19 mouse cellular contexts compared by ENCODE assay signal in the genomic region with DNA sequence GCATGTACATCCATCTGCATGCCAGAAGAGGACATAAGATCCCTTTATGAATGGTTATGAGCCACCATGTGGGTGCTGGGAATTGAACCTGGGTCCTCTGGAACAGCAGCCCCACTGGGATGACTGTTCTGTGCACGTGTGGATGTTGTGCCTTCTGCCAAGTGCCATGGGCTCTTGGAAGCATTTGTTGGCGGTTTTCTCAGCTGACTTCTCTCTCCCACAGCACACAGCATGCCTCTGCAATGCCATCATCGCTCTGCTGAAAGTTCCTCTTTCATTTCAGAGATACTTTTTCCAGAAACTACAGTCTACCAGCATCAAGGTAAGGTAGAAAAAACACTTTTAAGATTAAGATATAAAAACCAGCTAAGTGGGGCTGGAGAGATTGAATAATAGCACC.
"Had no signal": no experiment of that assay in that cellular context is flagged by ENCODE, and none has a peak within 500 bp of the region (broad histone marks: within the 10 kb centered on the region; RNA-seq: fewer than 3 reads in every experiment).

No protein-coding gene starts in this region.

- H3K27ac ChIP-seq: kidney, postnatal 0 days; layer of hippocampus, adult 2 months; liver, embryonic 13.5 days; midbrain, embryonic 10.5 days; midbrain, embryonic 13.5 days; neural tube, embryonic 13.5 days; stomach, embryonic 15.5 days had no signal

- H3K27me3 ChIP-seq: liver, embryonic 13.5 days; megakaryocyte, embryonic 14.5 days; midbrain, embryonic 13.5 days; neural tube, embryonic 13.5 days; stomach, embryonic 15.5 days had no signal

- H3K4me3 ChIP-seq: layer of hippocampus, adult 2 months; liver, embryonic 13.5 days; megakaryocyte, embryonic 14.5 days; midbrain, embryonic 10.5 days; midbrain, embryonic 13.5 days; myocyte; neural tube, embryonic 13.5 days; stomach, embryonic 15.5 days had no signal

- H3K9ac ChIP-seq: liver, embryonic 13.5 days; midbrain, embryonic 13.5 days; neural tube, embryonic 13.5 days; stomach, embryonic 15.5 days had no signal

- DNase-seq: kidney, postnatal 25 days; layer of hippocampus, adult 9-11 months; liver, embryonic 13.5 days; lung, adult 2 months; lung, postnatal 14 days; lung, postnatal 4 days; retina, postnatal 1 day; right cerebral cortex, postnatal 25 days; spleen, adult 18-20 months; thymus, postnatal 25 days had no signal

- H3K4me2 ChIP-seq: liver, embryonic 13.5 days; midbrain, embryonic 13.5 days; neural tube, embryonic 13.5 days; stomach, embryonic 15.5 days had no signal

- H3K4me1 ChIP-seq: liver, embryonic 13.5 days; midbrain, embryonic 10.5 days; midbrain, embryonic 13.5 days; neural tube, embryonic 13.5 days; stomach, embryonic 15.5 days had no signal

- H3K9me3 ChIP-seq: liver, embryonic 13.5 days; megakaryocyte, embryonic 14.5 days; midbrain, embryonic 10.5 days; midbrain, embryonic 13.5 days; neural tube, embryonic 13.5 days; stomach, embryonic 15.5 days had no signal

- ATAC-seq: midbrain, embryonic 13.5 days; midbrain, embryonic 16.5 days had no signal
